Mouse (Mus musculus) spleen, adult 2 months (tissue): ENCODE results near the gene Rhcg.

ENCODE experiments used
- CTCF ChIP-seq: fragments of 200-500 bp; IDR thresholded peaks from 2 replicates; pipeline ENCODE4 v1.5.1; 2011; ENCODE audit warnings: mild to moderate bottlenecking, inconsistent platforms; ENCODE audit not compliant: insufficient read depth, insufficient read length, insufficient replicate concordance; ENCODE audit errors: extremely low read depth
- POLR2A ChIP-seq: fragments of 200-500 bp; IDR thresholded peaks from 2 replicates; pipeline ENCODE4 v1.6.1; 2011; ENCODE audit warnings: low read depth, low read length, inconsistent platforms

DNA sequence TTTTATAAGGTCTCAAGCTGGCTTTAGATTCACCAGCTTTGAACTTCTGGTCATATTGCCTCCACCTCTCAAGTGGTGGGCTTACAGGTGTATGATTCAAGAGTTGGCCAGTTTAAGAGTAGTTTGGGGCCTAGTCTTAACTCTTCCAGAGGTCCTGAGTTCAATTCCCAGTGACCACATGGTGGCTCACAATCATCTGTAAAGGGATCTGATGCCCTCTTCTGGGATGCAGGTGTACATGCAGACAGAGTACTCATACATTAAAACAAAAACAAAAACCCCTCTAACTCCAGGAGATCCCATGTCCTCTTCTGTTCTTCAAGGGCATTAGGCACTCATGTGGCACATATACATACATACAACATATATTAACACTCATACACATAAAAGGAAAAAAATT, 49.2 kb upstream of the Rhcg start:
- TF ChIP-seq POLR2A (no peak), CTCF (no peak)
